Mouse (Mus musculus) kidney, adult 9 months (tissue): ENCODE data around the gene Aprt.

Experiments used
- DNase-seq: peaks from one replicate; pipeline ENCODE4 v3.0.0; 2022

Gene Aprt

GRCm38 (mm10) chr8:122526526-122527170 lies 50.1 kb downstream of the Aprt start:
- peak; percentile 88 for DNase-seq

DNA sequence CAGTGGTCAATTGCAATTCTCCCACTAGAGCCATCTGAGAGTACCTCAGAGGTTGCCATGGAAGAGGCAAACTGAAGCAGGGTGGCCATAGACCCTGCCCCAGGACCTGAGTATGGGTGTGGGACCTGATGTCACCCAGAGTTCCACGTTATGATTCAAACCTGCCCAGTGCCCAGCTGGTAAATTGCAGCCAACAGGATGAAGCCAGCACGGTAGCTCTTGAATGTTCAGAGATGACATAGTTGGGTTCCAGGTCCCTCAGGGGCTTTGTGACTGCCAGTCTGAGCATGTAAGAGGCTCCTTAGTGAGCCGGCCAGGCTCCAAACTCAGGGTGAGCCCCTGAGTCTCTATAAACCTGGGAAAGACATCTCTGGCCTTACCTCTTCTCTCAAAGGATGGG lies 50.6 kb downstream of the Aprt start:
- no peak for DNase-seq

DNA sequence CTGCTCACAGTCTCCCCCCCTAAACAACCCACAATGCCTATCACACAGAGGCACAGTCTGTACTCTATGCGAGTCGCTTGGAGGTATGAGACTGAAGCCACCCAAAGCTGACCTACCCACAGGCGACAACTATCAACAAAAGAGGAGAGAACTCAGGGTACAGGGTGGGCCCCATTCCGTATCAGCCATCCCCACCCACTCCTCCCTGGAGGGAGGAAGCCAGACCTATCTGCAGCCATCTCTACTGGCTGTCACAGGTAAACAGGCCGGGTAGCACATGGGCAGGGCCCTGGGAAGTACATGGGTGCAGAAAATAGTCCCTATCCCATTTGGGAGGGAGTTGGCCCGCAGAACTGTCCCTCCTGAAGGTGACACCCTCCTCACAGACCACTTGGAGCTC lies 51.7 kb downstream of the Aprt start:
- DNase-seq = no peak
